Mouse (Mus musculus) lung, postnatal 14 days (tissue): ENCODE data around the gene Ctu1.
A peak's percentile ranks its signal among the peaks of the same experiment; 100 is the strongest.
"Not testable (repeated sequence)": the region's sequence is repeated elsewhere in the genome, so short reads cannot be mapped to it uniquely, and the experiment has no call there.

Experiments used
- DNase-seq: peaks from one replicate; pipeline ENCODE4 v3.0.0; 2021

Ctu1 gene

GRCm38 (mm10) chr7:43682511-43682910, 10.7 kb downstream of the Ctu1 start:
- DNase-seq = not testable (repeated sequence)

- DNase-seq = peak; percentile 27
Observed at GRCm38 (mm10) chr7:43685088-43685487, 13.3 kb downstream of the Ctu1 start.

- no peak for DNase-seq
Observed at GRCm38 (mm10) chr7:43690118-43690517, 18.3 kb downstream of the Ctu1 start, which contains the start of gene Klk14. TSS of gene Klk14 (plus strand) at chr7:43690418.

GRCm38 (mm10) chr7:43710031-43710430, 38.2 kb downstream of the Ctu1 start:
- DNase-seq = peak; percentile 10

- no peak for DNase-seq
Observed at GRCm38 (mm10) chr7:43712267-43712666, 40.5 kb downstream of the Ctu1 start, which contains the start of gene Klk13. TSS of gene Klk13 (plus strand) at chr7:43712567.

- no peak for DNase-seq
Observed at GRCm38 (mm10) chr7:43712917-43713316, 41.1 kb downstream of the Ctu1 start.

GRCm38 (mm10) chr7:43713741-43714351, 42.0 kb downstream of the Ctu1 start:
- peak; percentile 26 for DNase-seq
